Mouse (Mus musculus): ENCODE results near the gene Trappc6b.

DNA sequence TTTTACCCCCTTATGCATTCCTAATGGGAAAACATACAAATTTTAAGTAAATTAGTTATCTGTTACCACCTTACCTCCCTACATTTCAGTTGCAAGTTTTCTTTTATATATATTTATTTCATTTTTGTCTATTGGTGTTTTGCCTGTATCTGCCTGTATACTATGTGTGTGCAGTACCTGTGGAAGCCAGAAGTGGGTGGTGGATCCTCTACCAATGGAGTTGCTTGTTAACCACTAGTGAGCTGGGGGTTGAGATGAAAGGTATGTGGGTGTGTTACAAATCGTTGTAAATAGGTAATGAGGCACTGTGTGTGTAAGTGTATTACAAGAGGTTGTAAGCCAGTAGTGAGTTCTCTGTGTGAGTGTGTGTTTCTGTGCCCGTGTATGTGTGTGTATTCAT lies 50.8 kb downstream of the Trappc6b start:
- no peak for TF ChIP-seq POLR2A (IDR thresholded peaks at IDR 0.05; ENCODE audit: low read depth, low read length)
- no peak for TF ChIP-seq CTCF (IDR thresholded peaks at IDR 0.05; ENCODE audit: extremely low read depth, insufficient read length, insufficient replicate concordance, low read depth, low read length)

All from small intestine, adult 2 months (tissue).